Mouse (Mus musculus) cortical plate, adult 2 months (tissue): ENCODE measurements at regions not wholly inside any gene's neighbourhood (a gene's known extent, or its start where the extent isn't known, plus 50 kb on each side); places are given as distances from the start of the nearest gene placed in this dataset.

ENCODE experiments used
- H3K27ac ChIP-seq: fragments of 200-500 bp; 2 replicates; pipeline ENCODE4 v1.5.1; 2012; ENCODE audit warnings: low read length, control low read depth, inconsistent platforms; ENCODE audit not compliant: insufficient read depth
- H3K4me1 ChIP-seq: fragments of 200-500 bp; 2 replicates; pipeline ENCODE4 v1.6.1; 2011; ENCODE audit warnings: low read length; ENCODE audit not compliant: control insufficient read depth, insufficient read depth
- H3K4me3 ChIP-seq: fragments of 200-500 bp; 2 replicates; pipeline ENCODE4 v1.5.1; 2011; ENCODE audit warnings: mild to moderate bottlenecking, low read length, control low read depth; ENCODE audit not compliant: insufficient read depth
- CTCF ChIP-seq: fragments of 200-500 bp; IDR thresholded peaks from 2 replicates; pipeline ENCODE4 v1.5.1; 2011; ENCODE audit warnings: mild to moderate bottlenecking, control low read depth, low read length; ENCODE audit not compliant: insufficient read depth; ENCODE audit errors: extremely low read depth
- POLR2A ChIP-seq: fragments of 200-500 bp; IDR thresholded peaks from 2 replicates; pipeline ENCODE4 v1.6.1; 2011; ENCODE audit warnings: mild to moderate bottlenecking, low read length, control low read depth; ENCODE audit not compliant: insufficient read depth; ENCODE audit errors: extremely low read depth

DNA sequence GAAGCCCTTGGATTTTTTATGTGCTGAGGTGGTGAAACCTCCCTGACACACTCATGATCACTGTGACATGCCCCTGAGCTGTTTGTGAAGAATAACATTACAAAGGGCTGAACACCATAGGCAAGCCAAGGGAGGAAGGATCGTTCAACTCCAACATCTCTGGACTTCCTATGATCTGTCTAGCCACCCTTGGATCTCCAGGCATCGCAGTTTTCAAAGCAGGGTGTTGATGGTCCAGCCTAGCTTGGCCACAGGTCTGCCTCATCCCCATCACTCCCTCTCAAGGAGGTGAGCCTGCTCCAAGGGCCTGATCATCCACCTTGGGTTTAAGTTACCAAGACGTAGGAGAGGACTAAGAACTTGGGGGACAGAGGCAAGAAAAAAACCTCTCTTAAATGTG lies 268.5 kb downstream of the Cxcl12 start:
- TF ChIP-seq POLR2A (no peak), CTCF (no peak)
- no peaks in the 10 kb centered on the region for H3K4me1 ChIP-seq
- H3K4me3 ChIP-seq = no peak overlapping the region
- H3K27ac ChIP-seq = no peak overlapping the region

DNA sequence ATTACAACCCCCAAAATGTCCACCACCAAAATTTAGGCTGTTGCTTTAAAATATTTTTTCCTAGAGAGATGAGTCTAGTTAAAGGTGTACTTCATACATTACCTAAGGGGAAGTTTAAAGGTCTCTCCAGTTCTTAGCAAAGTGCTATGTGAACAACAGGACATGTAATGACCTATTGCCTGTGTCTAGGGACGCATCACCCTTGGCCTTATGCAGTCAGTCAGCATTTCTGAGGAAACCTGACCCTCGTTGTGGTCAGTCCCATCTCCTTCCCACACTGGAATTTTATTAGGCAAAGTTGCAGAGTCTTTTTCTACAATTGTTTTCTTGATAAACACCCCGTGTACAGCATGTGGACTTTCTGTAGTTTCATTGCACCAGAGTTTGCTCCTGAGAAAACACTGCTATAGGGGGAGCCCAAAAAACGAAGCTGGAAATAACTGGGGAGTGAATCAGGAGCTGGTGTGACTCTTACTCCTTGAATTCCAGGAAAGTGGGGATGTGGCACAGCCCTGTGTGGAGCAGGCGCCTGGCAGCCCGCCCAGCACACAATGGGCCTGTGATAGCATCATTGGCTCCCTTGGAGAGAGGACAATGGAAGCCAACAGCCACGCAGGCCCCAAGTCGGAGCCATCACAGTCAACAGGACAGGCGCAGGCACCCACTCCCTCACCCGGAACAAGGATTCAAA lies 269.2 kb downstream of the Cxcl12 start:
- no peak overlapping the region for H3K4me3 ChIP-seq
- H3K4me1 ChIP-seq = no peaks in the 10 kb centered on the region
- TF ChIP-seq CTCF (no peak), POLR2A (no peak)
- no peak overlapping the region for H3K27ac ChIP-seq

DNA sequence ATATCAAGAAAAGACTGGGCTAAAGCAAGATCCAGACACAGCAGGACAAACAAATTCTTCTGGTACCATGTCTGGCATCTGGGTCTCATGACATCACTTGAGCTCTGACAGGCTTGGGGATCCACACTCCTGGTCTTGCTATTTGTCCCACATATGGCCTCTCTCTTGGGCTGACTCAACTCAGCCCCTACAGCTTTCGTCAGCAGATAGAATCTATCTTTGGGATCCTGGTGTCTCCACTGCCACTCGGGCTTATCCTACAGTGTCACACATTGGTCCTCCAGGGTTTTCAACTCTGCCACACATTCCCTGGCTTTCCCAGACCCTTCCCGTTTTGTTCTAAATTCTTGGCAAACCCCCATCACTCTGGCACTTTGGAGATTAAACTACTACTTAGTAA lies 280.3 kb downstream of the Cxcl12 start:
- H3K4me3 ChIP-seq = no peak overlapping the region
- TF ChIP-seq CTCF (no peak), POLR2A (no peak)
- no peak overlapping the region for H3K27ac ChIP-seq
- no peaks in the 10 kb centered on the region for H3K4me1 ChIP-seq

GRCm38 (mm10) chr6:117451001-117451400 lies 282.7 kb downstream of the Cxcl12 start:
- TF ChIP-seq CTCF = no peak
- no peak for TF ChIP-seq POLR2A
- H3K4me1 ChIP-seq = no peaks in the 10 kb centered on the region
- H3K4me3 ChIP-seq = no peak overlapping the region
- H3K27ac ChIP-seq = no peak overlapping the region

DNA sequence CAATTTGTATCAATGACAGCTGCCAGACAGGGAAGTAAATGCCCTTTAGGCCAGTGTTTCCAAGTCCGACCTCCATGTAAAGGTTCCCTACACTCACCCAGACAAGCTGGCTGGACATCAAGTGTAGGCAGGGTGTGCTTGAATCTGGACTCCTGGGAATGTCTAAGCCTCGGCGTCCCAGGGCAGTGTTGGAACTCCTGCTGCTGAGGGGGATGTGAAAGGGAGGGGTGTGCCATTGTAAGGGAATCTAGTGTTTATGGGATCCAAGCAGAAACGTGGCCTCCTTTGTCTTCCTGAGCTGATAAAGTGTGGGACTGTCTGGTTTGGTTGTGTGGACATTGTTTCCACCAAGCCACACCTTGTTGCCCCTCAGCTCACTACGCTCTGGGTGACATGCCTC lies 291.9 kb downstream of the Cxcl12 start:
- no peaks in the 10 kb centered on the region for H3K4me1 ChIP-seq
- no peak overlapping the region for H3K4me3 ChIP-seq
- no peak for TF ChIP-seq CTCF
- TF ChIP-seq POLR2A = no peak
- no peak overlapping the region for H3K27ac ChIP-seq

DNA sequence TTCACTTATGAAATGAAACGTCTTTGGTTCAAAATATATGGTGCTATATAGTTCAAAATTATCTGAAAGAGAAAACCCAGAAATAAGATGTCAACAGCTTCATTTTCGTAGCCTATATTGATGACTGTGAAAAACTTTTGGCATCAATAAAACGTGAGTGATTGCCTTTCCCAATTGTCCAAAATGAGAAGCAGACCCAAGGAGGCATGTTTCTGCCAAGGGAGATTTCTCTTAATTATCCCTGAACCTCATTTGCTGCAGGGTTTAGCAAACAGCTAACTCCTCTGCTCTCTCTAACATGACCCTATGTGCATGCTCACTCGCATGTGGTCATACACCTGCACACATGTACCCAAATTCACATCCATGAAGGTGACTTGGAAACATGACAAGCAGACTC lies 296.8 kb downstream of the Cxcl12 start:
- TF ChIP-seq CTCF (no peak), POLR2A (no peak)
- Histone ChIP-seq H3K4me1 (no peaks in the 10 kb centered on the region), H3K27ac (no peak overlapping the region), H3K4me3 (no peak overlapping the region)

DNA sequence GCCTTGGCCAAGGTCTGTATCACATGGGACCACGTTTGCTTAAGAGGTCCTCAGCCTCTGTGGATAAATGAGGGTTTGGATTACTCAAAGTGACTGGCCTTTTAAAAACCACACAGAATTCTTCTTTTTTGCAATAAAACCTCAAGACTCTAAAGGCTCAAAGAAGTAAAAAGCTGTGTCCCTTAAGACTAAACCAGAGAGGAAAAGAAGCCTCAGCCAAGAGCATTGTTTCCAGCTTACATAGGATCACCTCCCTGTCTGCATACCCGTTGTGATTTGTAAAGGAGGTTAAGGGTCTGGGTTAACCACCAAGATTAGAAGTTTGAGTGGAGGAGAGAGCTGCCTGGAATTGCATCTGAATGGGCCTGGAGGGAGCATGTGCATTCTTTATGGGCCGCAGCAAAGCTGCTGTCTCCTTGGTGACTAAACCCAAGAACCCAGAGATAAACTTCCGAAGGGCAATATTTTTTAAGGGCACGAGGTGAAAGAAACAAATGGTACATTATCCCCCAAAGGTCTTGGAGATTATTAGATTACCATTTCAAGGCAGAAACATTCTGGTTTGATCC lies 297.4 kb downstream of the Cxcl12 start:
- Histone ChIP-seq H3K27ac (no peak overlapping the region), H3K4me1 (no peaks in the 10 kb centered on the region), H3K4me3 (no peak overlapping the region)
- TF ChIP-seq POLR2A (no peak), CTCF (no peak)

GRCm38 (mm10) chr6:117479376-117479775 lies 311.0 kb downstream of the Cxcl12 start:
- TF ChIP-seq POLR2A = no peak
- TF ChIP-seq CTCF = no peak
- Histone ChIP-seq H3K27ac (no peak overlapping the region), H3K4me3 (no peak overlapping the region), H3K4me1 (no peaks in the 10 kb centered on the region)

GRCm38 (mm10) chr6:117480396-117480795 lies 312.1 kb downstream of the Cxcl12 start:
- TF ChIP-seq CTCF = no peak
- no peak overlapping the region for H3K27ac ChIP-seq
- H3K4me3 ChIP-seq = no peak overlapping the region
- no peaks in the 10 kb centered on the region for H3K4me1 ChIP-seq

DNA sequence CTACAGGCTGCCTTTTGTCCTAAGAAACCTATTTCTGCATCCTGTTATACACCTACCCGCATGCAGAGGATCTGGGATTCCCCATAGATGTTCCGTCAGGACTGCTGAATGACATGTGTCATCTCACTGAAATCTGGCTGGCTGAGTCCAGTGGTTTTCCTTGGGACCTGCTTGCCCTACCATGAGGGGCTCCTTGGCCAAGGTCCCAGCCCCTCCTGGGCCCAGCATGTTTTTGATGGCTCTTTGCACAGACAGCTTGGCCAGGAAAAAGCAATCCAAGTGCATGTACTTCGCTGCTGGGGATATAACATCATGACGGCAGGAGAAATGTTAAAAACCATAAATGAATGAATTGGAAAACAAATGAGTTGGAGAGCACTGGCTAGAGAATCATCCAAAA lies 320.8 kb downstream of the Cxcl12 start:
- no peak for TF ChIP-seq POLR2A
- TF ChIP-seq CTCF = no peak
- Histone ChIP-seq H3K4me1 (no peaks in the 10 kb centered on the region), H3K4me3 (no peak overlapping the region), H3K27ac (no peak overlapping the region)
